Comparison of ENCODE assay signal across 14 mouse cellular contexts in the genomic region with DNA sequence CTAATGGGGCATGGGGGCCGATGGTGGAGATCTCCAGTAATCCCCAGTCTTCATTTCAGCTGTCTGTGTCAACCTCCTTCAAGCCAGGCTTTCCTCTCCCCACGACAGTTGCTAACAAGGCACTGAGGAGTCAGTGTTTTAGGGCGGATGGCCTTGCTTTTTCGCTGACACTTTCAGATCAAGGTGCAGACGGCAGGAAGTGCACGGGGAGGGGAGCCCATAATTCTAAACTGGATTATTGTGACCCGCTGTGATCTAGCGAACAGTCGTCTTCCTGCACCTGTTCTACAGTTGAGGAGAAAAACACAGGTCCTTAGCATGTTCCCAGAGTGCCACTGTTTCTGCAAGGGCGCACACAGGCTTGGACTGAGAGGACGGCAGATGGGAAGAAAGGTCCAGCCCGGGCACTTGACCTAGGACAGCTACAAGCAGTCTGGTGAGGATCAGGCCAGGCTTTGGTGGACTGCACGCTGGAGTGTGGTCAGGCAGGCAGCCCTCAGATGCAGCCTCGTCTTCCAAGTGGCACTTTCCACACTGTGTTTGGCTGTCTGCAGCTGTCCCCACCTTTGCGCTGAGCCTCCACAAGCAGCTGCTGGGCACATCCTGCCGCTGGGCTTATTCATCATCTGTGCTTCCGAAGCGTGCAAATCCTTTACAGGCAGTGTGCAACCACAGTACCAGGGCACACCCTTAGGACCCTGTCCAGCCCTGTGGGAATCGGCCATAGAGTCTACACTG.
DNase-seq lines count a peak whose midpoint lies in the region; ATAC-seq lines count a peak whose summit lies in the region.
"Had no signal": no experiment of that assay in that cellular context is flagged by ENCODE, and none has a peak within 500 bp of the region (broad histone marks: within the 10 kb centered on the region; RNA-seq: fewer than 3 reads in every experiment).

No protein-coding gene starts in this region.

- H3K36me3 ChIP-seq in midbrain, embryonic 10.5 days, result peaks cover 51% of the 10 kb centered on the region
- no peaks in the 10 kb centered on the region for H3K36me3 ChIP-seq in midbrain, embryonic 11.5 days (ENCODE audit: control insufficient read depth, insufficient read depth, low read length)
- no peaks in the 10 kb centered on the region for H3K36me3 ChIP-seq in embryonic facial prominence, embryonic 15.5 days

- H3K27me3 ChIP-seq in midbrain, embryonic 10.5 days (ENCODE audit: low read depth, poor library complexity, severe bottlenecking), result peaks cover 71% of the 10 kb centered on the region
- peaks cover 10% of the 10 kb centered on the region for H3K27me3 ChIP-seq in midbrain, embryonic 11.5 days (ENCODE audit: control insufficient read depth, insufficient read depth, low read length)
- no peaks in the 10 kb centered on the region for H3K27me3 ChIP-seq in embryonic facial prominence, embryonic 15.5 days

- no peak for ATAC-seq in midbrain, embryonic 11.5 days (ENCODE audit: low FRiP score)
- peak; percentile 56; the same call in 1 of the 2 replicates for ATAC-seq in embryonic facial prominence, embryonic 15.5 days (ENCODE audit: insufficient number of reproducible peaks, low FRiP score, low TSS enrichment, low read depth)
- ATAC-seq in monocyte, adult 5-6 weeks (replicated peaks; ENCODE audit: insufficient number of reproducible peaks, low FRiP score, low TSS enrichment, poor library complexity, severe bottlenecking), result no peak
- ATAC-seq: forebrain, embryonic 14.5 days had no signal

- H3K4me1 ChIP-seq in midbrain, embryonic 10.5 days, result peaks cover 71% of the 10 kb centered on the region
- H3K4me1 ChIP-seq in midbrain, embryonic 11.5 days (ENCODE audit: control insufficient read depth, insufficient read depth, low read length), result peaks cover 41% of the 10 kb centered on the region
- peaks cover 19% of the 10 kb centered on the region; the same call in 1 of the 2 replicates for H3K4me1 ChIP-seq in embryonic facial prominence, embryonic 15.5 days

- no peak for DNase-seq in midbrain, embryonic 10.5 days (ENCODE audit: low spot score)
- DNase-seq in midbrain, embryonic 11.5 days (ENCODE audit: low spot score, missing footprints), result no peak
- DNase-seq in T-cell, adult 2 months (ENCODE audit: low spot score), result peak; percentile 51
- peak; percentile 86 for DNase-seq in thymus, postnatal 14 days
- DNase-seq in right cerebral cortex, postnatal 4 days, result no peak
- DNase-seq: adrenal gland, postnatal 10 days; cerebellum, adult 11 months; embryo, embryonic 11 days; heart, adult 2 months had no signal

- peak overlapping the region; percentile 70 for H3K27ac ChIP-seq in midbrain, embryonic 10.5 days (replicated peaks)
- H3K27ac ChIP-seq in midbrain, embryonic 11.5 days (ENCODE audit: low read depth, low read length), result no peak overlapping the region
- no peak overlapping the region for H3K27ac ChIP-seq in embryonic facial prominence, embryonic 15.5 days (replicated peaks)
- H3K27ac ChIP-seq: heart, adult 2 months; liver, embryonic 14.5 days; macrophage had no signal

- H3K4me2 ChIP-seq in midbrain, embryonic 11.5 days, result no peak overlapping the region
- no peak overlapping the region for H3K4me2 ChIP-seq in embryonic facial prominence, embryonic 15.5 days (replicated peaks)

- no peaks in the 10 kb centered on the region for H3K9me3 ChIP-seq in midbrain, embryonic 10.5 days (replicated peaks)
- no peaks in the 10 kb centered on the region for H3K9me3 ChIP-seq in midbrain, embryonic 11.5 days (ENCODE audit: control insufficient read depth, low read length)
- no peaks in the 10 kb centered on the region for H3K9me3 ChIP-seq in embryonic facial prominence, embryonic 15.5 days (replicated peaks)

- 79% methylated on average over 19 of the region's 19 CpGs for WGBS in midbrain, embryonic 10.5 days
- WGBS in midbrain, embryonic 11.5 days, result 68% methylated on average over 19 of the region's 19 CpGs
- WGBS in embryonic facial prominence, embryonic 15.5 days, result 57% methylated on average over 19 of the region's 19 CpGs

- H3K9ac ChIP-seq in midbrain, embryonic 11.5 days (ENCODE audit: low read length), result no peak overlapping the region
- no peak overlapping the region for H3K9ac ChIP-seq in embryonic facial prominence, embryonic 15.5 days
- H3K9ac ChIP-seq: liver, embryonic 14.5 days had no signal

- no peak overlapping the region for H3K4me3 ChIP-seq in midbrain, embryonic 10.5 days
- H3K4me3 ChIP-seq in midbrain, embryonic 11.5 days (ENCODE audit: low read depth, low read length), result no peak overlapping the region
- no peak overlapping the region for H3K4me3 ChIP-seq in embryonic facial prominence, embryonic 15.5 days (replicated peaks)
- H3K4me3 ChIP-seq: heart, adult 2 months had no signal

Comparison
In these comparisons a context has a peak if more than half of its experiments do, and no peak if none do; other contexts are left out.
1. DNase-seq: peak in T-cell, adult 2 months (single experiment) and thymus, postnatal 14 days (single experiment); none in midbrain, embryonic 10.5 days (single experiment), midbrain, embryonic 11.5 days (single experiment) and right cerebral cortex, postnatal 4 days (single experiment).